Mouse (Mus musculus) v-Abl transformed pro-B cells (cell line): Measurements from ENCODE around the gene Dguok.

ENCODE experiments used
- in situ Hi-C, 2 experiments: fragments of 400-800 bp; cut with MboI; formaldehyde crosslinking; loops; one replicate each; pipeline ENCODE4 v1.15.1; 2025; ENCODE audit not compliant: unreplicated experiment in 2 of 2

Dguok gene

GRCm38 (mm10) chr6:83439119-83439767 is 67.5 kb downstream of the Dguok start:
- in situ Hi-C loops, result no loop called here

GRCm38 (mm10) chr6:83438584-83438983 is 68.2 kb downstream of the Dguok start:
- in situ Hi-C loops, result no loop called here

GRCm38 (mm10) chr6:83437802-83438201 is 69.0 kb downstream of the Dguok start:
- in situ Hi-C loops, result no loop called here

GRCm38 (mm10) chr6:83437225-83437624 is 69.5 kb downstream of the Dguok start:
- in situ Hi-C loops, result no loop called here

- in situ Hi-C loops, result no loop called here
Observed at GRCm38 (mm10) chr6:83436547-83436946, 70.2 kb downstream of the Dguok start.

- in situ Hi-C loops, result no loop called here
Observed at GRCm38 (mm10) chr6:83435174-83435573, 71.6 kb downstream of the Dguok start.

GRCm38 (mm10) chr6:83433546-83433945 is 73.2 kb downstream of the Dguok start:
- in situ Hi-C loops, result no loop called here

- in situ Hi-C loops, result no loop called here
Observed at GRCm38 (mm10) chr6:83432966-83433365, 73.8 kb downstream of the Dguok start.
